Mouse (Mus musculus): ENCODE results near the gene Wnk2. TPM values are rescaled to one million over a fixed set of nuclear protein-coding genes. Genes with fewer than 3 reads are reported as not detected.

Gene Wnk2
- polyA plus RNA-seq, 1 experiment from 2014 or later: 1.4 TPM

DNA sequence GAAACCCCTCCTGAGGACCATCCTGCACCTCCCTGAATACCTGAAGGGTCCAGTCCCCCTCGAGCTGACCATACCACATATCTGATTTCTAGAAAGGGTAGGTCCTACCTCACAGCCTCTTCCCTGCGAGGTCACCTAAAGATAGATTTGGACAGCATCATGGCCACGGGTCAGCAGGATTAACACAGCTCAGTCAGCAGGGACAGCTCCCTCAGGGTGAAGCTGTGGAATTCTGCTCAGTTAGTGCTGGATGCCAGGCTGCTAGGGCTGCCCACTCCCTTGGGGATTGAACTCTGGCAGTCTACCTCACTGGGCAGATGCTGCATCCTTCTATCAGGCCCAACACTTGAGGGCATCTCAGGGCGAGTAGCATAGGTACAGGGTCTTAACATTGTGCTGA lies 33.7 kb downstream of the Wnk2 start:
- H3K4me3 ChIP-seq: no peak overlapping the region
- H3K9ac ChIP-seq: no peak overlapping the region
- ATAC-seq (ENCODE audit: insufficient number of reproducible peaks, low FRiP score): no peak
- H3K27ac ChIP-seq (ENCODE audit: poor library complexity, severe bottlenecking): no peak overlapping the region
- WGBS: 44% methylated on average over 4 of the region's 4 CpGs
- H3K27me3 ChIP-seq (replicated peaks): no peaks in the 10 kb centered on the region
- H3K36me3 ChIP-seq: no peaks in the 10 kb centered on the region
- no peak overlapping the region for H3K4me2 ChIP-seq
- H3K9me3 ChIP-seq (replicated peaks): no peaks in the 10 kb centered on the region
- no peaks in the 10 kb centered on the region for H3K4me1 ChIP-seq (replicated peaks)

DNA sequence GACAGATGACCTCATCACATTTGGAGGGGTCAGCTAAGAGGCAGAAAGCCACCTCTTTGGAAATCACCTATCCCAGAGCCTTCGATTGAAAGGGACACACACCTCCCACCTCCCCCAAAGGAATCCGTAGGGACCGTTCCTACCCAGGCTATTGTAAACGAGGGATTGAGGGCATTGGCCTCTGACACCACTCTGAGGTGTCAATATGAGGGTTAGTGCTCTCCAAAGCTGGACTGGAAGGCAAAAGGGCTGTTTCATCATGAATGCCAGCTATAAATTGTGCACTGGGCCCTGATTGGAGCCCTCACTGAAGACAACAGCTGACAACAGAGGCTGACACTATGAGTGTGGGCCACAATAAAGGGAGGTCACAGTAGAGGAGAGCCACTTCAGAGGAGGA lies 34.5 kb downstream of the Wnk2 start:
- 74% methylated on average over 4 of the region's 4 CpGs for WGBS
- H3K4me3 ChIP-seq: no peak overlapping the region
- ATAC-seq (ENCODE audit: insufficient number of reproducible peaks, low FRiP score): no peak
- no peaks in the 10 kb centered on the region for H3K36me3 ChIP-seq
- H3K27me3 ChIP-seq (replicated peaks): no peaks in the 10 kb centered on the region
- H3K4me1 ChIP-seq (replicated peaks): no peaks in the 10 kb centered on the region
- no peak overlapping the region for H3K4me2 ChIP-seq
- H3K9me3 ChIP-seq (replicated peaks): no peaks in the 10 kb centered on the region
- no peak overlapping the region for H3K27ac ChIP-seq (ENCODE audit: poor library complexity, severe bottlenecking)
- no peak overlapping the region for H3K9ac ChIP-seq

DNA sequence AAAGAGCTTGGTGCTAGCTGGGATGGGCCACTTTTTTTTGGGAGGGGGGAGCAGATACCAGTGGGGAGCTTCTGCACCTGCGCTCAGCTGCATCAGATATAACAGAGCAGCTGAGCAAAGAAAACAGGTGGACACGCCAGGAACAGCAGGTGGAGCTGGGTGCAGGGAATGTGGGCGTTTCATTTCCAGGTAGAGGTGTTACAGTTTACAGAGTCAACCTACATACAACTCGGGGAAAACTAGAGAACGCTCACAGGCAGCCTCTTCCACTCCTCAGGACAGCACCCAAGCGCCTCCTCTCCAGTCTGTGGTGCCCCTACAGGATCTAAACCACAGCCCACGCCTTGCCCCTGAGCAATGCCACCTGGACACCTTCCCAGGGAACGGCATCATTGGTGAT lies 35.2 kb downstream of the Wnk2 start:
- WGBS: 74% methylated on average over 8 of the region's 8 CpGs
- Histone ChIP-seq H3K9ac (no peak overlapping the region), H3K27ac (ENCODE audit: poor library complexity, severe bottlenecking) (no peak overlapping the region), H3K27me3 (replicated peaks) (no peaks in the 10 kb centered on the region), H3K4me2 (no peak overlapping the region), H3K9me3 (replicated peaks) (no peaks in the 10 kb centered on the region), H3K4me1 (replicated peaks) (no peaks in the 10 kb centered on the region), H3K36me3 (no peaks in the 10 kb centered on the region), H3K4me3 (no peak overlapping the region)
- no peak for ATAC-seq (ENCODE audit: insufficient number of reproducible peaks, low FRiP score)

DNA sequence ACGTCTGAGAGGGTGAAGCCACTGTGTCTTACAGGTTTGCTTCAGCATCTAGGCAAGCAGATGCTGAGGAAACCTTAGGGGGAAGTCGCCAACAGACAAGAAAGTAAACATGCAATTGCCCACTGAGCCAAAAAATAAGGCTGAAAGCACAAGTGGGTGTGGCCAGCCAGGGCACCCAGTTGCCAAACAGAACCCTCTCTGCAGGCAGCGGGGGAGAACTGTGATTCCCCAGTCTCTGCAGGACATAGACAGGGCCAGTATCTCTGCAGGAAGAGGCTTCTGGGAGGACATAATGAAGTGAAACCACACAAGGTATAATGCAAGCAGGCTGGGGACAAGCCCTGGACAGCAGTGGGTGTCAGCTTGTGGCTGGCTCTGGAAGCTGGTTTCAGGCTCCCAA lies 38.1 kb downstream of the Wnk2 start:
- Histone ChIP-seq H3K4me2 (no peak overlapping the region), H3K27me3 (replicated peaks) (no peaks in the 10 kb centered on the region), H3K4me1 (replicated peaks) (no peaks in the 10 kb centered on the region), H3K36me3 (no peaks in the 10 kb centered on the region), H3K9me3 (replicated peaks) (peaks cover 10% of the 10 kb centered on the region), H3K9ac (no peak overlapping the region), H3K4me3 (no peak overlapping the region), H3K27ac (ENCODE audit: poor library complexity, severe bottlenecking) (no peak overlapping the region)
- WGBS: 74% methylated on average over 3 of the region's 3 CpGs
- ATAC-seq (ENCODE audit: insufficient number of reproducible peaks, low FRiP score): no peak

DNA sequence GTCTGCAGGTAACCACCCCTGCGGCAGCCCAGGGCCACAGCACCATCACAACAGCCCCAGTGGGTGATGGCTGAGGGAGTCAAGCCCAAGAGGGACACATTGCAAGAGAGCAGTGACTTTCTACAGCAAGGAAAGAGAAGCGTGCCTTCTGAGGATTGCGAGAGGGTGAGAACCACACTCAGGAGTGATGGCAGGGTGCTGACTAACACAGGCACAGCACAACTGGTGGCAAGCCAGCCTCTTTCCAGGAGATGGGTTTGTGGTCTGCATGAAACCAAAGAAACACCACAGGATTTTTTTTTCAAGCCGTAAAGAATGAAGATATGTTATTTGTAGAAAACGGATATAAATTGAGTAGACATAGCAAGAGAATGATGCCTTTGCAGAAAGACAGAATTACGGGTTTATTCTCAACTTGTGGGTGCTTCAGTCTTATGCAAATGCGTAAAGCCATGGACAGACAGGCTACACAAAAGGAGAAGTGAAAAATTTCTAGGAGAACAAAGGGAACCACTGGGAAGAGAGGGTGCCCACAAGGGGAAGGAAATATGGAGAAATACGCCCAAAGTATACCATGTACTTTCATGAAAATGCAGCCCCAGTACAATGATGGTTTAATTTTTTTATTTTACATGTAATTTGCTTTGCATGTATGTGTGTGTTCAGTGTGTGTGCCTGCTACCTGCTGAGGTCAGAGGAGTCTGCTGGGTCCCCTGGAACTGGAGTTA lies 39.5 kb downstream of the Wnk2 start:
- H3K4me1 ChIP-seq (replicated peaks): no peaks in the 10 kb centered on the region; the same call in 1 of the 2 replicates
- ATAC-seq (ENCODE audit: insufficient number of reproducible peaks, low FRiP score): no peak
- no peak overlapping the region for H3K9ac ChIP-seq
- H3K27ac ChIP-seq (ENCODE audit: poor library complexity, severe bottlenecking): no peak overlapping the region
- peaks cover 10% of the 10 kb centered on the region for H3K9me3 ChIP-seq (replicated peaks)
- H3K4me3 ChIP-seq: no peak overlapping the region
- no peaks in the 10 kb centered on the region for H3K36me3 ChIP-seq
- WGBS: 83% methylated on average over 8 of the region's 8 CpGs
- no peaks in the 10 kb centered on the region for H3K27me3 ChIP-seq (replicated peaks)
- no peak overlapping the region for H3K4me2 ChIP-seq

DNA sequence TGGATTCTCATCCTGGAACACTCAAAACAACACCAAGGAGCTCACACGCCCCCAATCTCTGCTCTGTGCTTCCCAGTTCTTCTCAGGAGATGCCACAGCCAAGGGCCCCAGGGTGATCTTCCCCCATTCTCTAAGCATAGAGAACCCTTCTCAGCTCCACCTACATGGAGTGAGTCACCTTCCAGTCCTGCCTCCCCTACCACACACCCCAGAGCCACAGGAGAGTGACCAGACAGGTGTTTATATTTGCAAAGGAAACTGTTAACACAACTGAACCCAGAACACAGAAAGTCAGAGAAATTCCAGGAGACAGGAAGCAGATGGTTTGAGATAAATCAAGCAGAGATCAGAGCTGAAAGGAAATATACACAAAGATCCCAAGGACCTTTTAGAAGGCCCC lies 43.9 kb downstream of the Wnk2 start:
- no peak overlapping the region for H3K4me3 ChIP-seq
- H3K27ac ChIP-seq (ENCODE audit: poor library complexity, severe bottlenecking): no peak overlapping the region
- peaks cover 16% of the 10 kb centered on the region for H3K4me1 ChIP-seq (replicated peaks)
- no peak overlapping the region for H3K4me2 ChIP-seq
- H3K27me3 ChIP-seq (replicated peaks): no peaks in the 10 kb centered on the region
- H3K9ac ChIP-seq: no peak overlapping the region
- WGBS: 65% methylated on average over 1 of the region's 1 CpGs
- peaks cover 10% of the 10 kb centered on the region for H3K9me3 ChIP-seq (replicated peaks)
- ATAC-seq (ENCODE audit: insufficient number of reproducible peaks, low FRiP score): no peak
- H3K36me3 ChIP-seq: no peaks in the 10 kb centered on the region

DNA sequence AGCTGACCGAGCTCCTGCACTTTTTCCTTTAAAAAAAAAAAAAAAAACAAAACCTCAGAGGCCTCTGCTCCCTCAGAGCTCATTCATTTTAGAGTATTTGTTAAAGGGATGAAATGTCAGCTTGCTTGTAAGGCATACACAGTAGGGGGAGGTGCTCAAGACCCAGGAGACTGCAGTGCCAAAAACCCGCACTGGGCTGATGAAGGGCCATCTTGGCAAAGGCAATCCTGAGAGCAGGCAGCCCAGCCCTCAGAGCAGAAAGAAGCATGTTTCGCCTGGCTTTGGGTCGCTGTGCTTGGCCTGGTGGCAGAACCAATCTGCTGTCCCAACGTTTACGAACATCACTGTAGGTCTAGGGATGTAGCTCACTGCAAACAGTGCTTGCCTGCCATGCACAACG lies 44.6 kb downstream of the Wnk2 start:
- Histone ChIP-seq H3K9me3 (replicated peaks) (peaks cover 10% of the 10 kb centered on the region), H3K27me3 (replicated peaks) (no peaks in the 10 kb centered on the region), H3K4me3 (no peak overlapping the region), H3K9ac (no peak overlapping the region), H3K4me1 (replicated peaks) (peaks cover 16% of the 10 kb centered on the region), H3K4me2 (no peak overlapping the region), H3K27ac (ENCODE audit: poor library complexity, severe bottlenecking) (no peak overlapping the region), H3K36me3 (no peaks in the 10 kb centered on the region)
- whole genome bisulfite sequencing: 72% methylated on average over 7 of the region's 7 CpGs
- no peak for ATAC-seq (ENCODE audit: insufficient number of reproducible peaks, low FRiP score)

DNA sequence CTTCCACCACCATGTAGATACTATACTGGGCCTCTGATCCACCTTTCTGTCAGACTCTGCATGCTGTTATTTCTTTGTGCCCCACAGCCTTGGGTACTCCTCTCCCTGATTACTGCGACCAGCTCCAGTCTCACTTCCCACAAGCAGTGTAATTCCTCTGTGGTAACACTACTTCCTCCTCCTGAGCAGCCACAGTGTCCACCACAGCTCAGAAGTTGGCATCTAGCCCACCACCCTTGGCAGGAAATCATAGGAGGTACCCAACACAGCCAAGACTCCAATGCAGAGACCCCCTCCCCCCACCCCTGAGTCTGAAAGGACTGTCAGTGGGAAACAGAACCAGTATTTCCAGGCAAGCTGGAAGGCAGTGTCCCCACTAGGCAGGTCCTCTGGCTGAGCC lies 47.4 kb downstream of the Wnk2 start:
- H3K4me1 ChIP-seq (replicated peaks): peaks cover 16% of the 10 kb centered on the region
- H3K9me3 ChIP-seq (replicated peaks): no peaks in the 10 kb centered on the region
- H3K4me2 ChIP-seq: no peak overlapping the region
- H3K4me3 ChIP-seq: no peak overlapping the region
- no peak overlapping the region for H3K27ac ChIP-seq (ENCODE audit: poor library complexity, severe bottlenecking)
- H3K9ac ChIP-seq: no peak overlapping the region
- no peaks in the 10 kb centered on the region for H3K27me3 ChIP-seq (replicated peaks)
- H3K36me3 ChIP-seq: no peaks in the 10 kb centered on the region
- 83% methylated on average over 1 of the region's 1 CpGs for whole genome bisulfite sequencing
- ATAC-seq (ENCODE audit: insufficient number of reproducible peaks, low FRiP score): peak; percentile 44; the same call in 1 of the 2 replicates

DNA sequence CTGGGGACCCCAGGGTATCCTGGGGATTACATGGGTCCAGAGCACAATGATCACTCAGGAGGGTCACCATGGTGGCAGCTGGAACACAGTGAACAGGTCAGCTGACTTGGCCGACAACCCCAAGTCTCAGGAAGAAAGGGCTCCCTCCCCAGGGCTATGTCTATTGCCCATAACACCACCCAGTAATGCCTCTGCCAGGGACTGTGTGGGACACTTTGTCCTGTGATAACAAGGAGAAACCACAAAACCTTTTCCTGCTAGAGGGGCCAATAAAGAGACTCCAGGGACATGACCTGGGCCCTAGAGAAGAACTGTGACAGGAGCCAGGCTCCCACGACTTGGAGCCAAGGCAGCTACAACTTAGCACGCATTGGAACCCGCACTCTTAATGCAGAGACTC lies 51.0 kb downstream of the Wnk2 start:
- Histone ChIP-seq H3K4me1 (replicated peaks) (peaks cover 16% of the 10 kb centered on the region), H3K4me2 (no peak overlapping the region), H3K27me3 (replicated peaks) (no peaks in the 10 kb centered on the region), H3K36me3 (no peaks in the 10 kb centered on the region), H3K4me3 (no peak overlapping the region), H3K9me3 (replicated peaks) (no peaks in the 10 kb centered on the region), H3K27ac (ENCODE audit: poor library complexity, severe bottlenecking) (no peak overlapping the region), H3K9ac (no peak overlapping the region)
- 76% methylated on average over 4 of the region's 4 CpGs for WGBS
- ATAC-seq (ENCODE audit: insufficient number of reproducible peaks, low FRiP score): no peak

DNA sequence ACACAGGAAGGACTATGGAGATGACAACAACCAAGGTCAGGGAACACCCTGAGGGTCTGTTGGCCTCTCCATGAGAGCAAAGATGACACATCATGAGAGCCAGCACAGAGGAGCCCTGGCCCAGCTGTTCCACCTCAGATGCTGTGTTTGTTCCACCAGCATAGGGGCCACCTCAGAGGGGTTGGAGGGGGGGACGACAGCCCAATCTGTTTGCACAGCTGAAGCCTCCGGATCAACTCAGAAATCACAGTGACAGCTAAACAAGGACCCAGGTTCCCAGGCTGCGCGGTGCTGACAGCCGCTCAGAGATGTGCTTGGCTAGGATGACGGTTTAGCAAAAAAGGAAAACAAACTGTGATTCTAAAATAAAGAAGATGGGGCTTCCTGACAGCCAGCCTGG lies 53.1 kb downstream of the Wnk2 start:
- Histone ChIP-seq H3K9ac (no peak overlapping the region), H3K27me3 (replicated peaks) (no peaks in the 10 kb centered on the region), H3K4me2 (no peak overlapping the region), H3K36me3 (no peaks in the 10 kb centered on the region), H3K9me3 (replicated peaks) (no peaks in the 10 kb centered on the region), H3K27ac (ENCODE audit: poor library complexity, severe bottlenecking) (no peak overlapping the region), H3K4me3 (no peak overlapping the region), H3K4me1 (replicated peaks) (no peaks in the 10 kb centered on the region)
- ATAC-seq (ENCODE audit: insufficient number of reproducible peaks, low FRiP score): no peak
- WGBS: 67% methylated on average over 6 of the region's 6 CpGs

DNA sequence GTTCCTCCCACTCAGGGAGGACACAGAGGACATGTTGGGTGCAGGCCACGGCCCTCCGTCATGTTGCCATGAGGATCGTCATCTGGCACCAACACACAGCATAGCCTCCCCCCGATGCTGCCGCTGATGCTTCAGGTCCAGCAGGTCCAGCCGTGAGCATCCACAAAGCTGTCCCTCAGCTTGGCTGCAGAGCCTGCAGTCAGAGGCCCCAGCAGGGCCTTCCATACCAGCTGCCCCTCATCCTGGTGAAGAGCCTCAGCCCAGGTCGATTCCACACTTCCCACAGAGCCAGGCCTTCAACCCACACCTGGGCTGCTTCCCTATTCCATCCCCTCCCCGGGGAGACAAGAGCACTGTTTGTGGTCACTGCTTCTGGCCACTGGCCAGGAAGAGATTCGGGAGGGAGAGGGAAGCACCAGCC lies 54.3 kb downstream of the Wnk2 start:
- no peak for ATAC-seq (ENCODE audit: insufficient number of reproducible peaks, low FRiP score)
- H3K27ac ChIP-seq (ENCODE audit: poor library complexity, severe bottlenecking): no peak overlapping the region
- WGBS: 68% methylated on average over 9 of the region's 9 CpGs
- no peak overlapping the region for H3K9ac ChIP-seq
- H3K4me2 ChIP-seq: no peak overlapping the region
- no peak overlapping the region for H3K4me3 ChIP-seq
- no peaks in the 10 kb centered on the region for H3K9me3 ChIP-seq (replicated peaks)
- H3K27me3 ChIP-seq (replicated peaks): no peaks in the 10 kb centered on the region
- H3K4me1 ChIP-seq (replicated peaks): no peaks in the 10 kb centered on the region
- H3K36me3 ChIP-seq: no peaks in the 10 kb centered on the region

DNA sequence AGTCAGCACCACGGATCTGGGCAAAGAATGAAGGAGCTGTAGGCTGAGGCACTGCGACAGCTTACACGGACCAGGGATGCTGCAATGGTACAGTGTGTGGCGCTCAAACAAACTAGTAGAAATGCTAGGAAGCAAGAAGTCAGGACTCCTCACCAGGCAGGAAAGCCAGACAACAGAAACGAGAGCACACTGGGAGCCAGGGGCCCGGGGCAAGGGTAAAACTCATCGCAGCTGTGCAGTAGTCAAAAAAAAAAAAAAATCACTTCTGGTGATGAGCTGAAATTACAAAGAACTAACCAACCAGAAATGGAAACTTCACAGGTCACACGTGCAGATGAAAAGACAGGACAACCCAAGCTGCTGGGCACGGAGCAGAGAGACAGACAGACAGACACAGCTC lies 55.2 kb downstream of the Wnk2 start:
- no peaks in the 10 kb centered on the region for H3K9me3 ChIP-seq (replicated peaks)
- no peak for ATAC-seq (ENCODE audit: insufficient number of reproducible peaks, low FRiP score)
- H3K9ac ChIP-seq: no peak overlapping the region
- peaks cover 3% of the 10 kb centered on the region for H3K4me1 ChIP-seq (replicated peaks)
- no peaks in the 10 kb centered on the region for H3K27me3 ChIP-seq (replicated peaks)
- H3K27ac ChIP-seq (ENCODE audit: poor library complexity, severe bottlenecking): no peak overlapping the region
- H3K4me2 ChIP-seq: no peak overlapping the region
- no peaks in the 10 kb centered on the region for H3K36me3 ChIP-seq
- 80% methylated on average over 9 of the region's 9 CpGs for WGBS
- H3K4me3 ChIP-seq: no peak overlapping the region
